Mouse (Mus musculus): ENCODE data around the gene Creg2. TPM values are rescaled to one million over a fixed set of nuclear protein-coding genes. Genes with fewer than 3 reads are reported as not detected.
A peak's percentile ranks its signal among the peaks of the same experiment; 100 is the strongest.

Creg2 gene
- polyA plus RNA-seq, 1 experiment from 2014 or later, result 0.34 TPM

DNA sequence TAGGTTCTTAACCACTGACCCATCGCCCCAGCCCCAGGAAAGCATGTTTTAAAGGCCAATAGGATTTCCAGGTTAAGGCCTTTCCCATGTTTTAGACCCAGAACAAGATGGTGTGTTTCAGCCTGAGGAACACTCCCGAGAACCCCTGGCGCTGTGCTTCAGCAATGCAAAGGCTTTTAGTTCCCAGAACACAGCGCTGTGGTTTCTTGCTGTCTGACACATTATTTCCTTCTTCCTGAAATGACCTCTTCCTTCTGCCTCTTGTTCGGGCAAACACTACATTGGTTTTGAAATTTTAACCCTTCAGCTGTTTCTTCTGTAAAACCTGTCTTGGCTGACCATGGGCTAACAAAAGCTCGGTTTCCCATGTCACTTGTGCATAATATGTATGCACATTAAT lies 72.1 kb downstream of the Creg2 start:
- no peak for DNase-seq (ENCODE audit: low spot score)
- Histone ChIP-seq H3K36me3 (ENCODE audit: control insufficient read depth, insufficient read depth, low read length) (no peaks in the 10 kb centered on the region), H3K27ac (ENCODE audit: low read depth) (no peak overlapping the region), H3K9me3 (ENCODE audit: control insufficient read depth, low read length) (no peaks in the 10 kb centered on the region), H3K4me2 (ENCODE audit: low read length) (no peak overlapping the region), H3K4me1 (replicated peaks; ENCODE audit: control insufficient read depth, insufficient read depth, low read length) (peaks cover 13% of the 10 kb centered on the region), H3K9ac (ENCODE audit: low read length) (no peak overlapping the region), H3K4me3 (ENCODE audit: low read depth, low read length) (no peak overlapping the region), H3K27me3 (replicated peaks; ENCODE audit: control insufficient read depth, insufficient read depth, low read length) (no peaks in the 10 kb centered on the region)
- 75% methylated on average over 6 of the region's 6 CpGs for WGBS
- ATAC-seq (replicated peaks; ENCODE audit: low FRiP score, low TSS enrichment, low read depth), result no peak

DNA sequence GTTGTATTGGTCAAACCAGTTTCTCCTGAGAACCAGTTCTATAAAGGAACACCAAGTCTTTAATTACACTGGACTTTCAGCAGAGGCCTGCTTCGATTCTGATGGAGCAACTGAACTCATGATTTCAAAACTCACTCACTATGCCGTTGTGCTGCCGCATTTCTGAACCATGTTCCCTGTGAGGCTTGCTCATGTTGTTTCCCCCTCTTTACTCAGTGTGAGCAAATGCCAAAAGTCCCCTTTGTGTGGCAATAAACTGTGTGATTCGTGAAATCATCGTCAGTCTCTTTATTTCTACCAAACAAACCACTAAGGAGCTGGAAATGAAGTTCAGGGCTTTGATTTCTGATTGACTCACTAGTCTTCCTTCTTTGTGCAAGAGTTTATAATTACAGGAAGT lies 72.8 kb downstream of the Creg2 start:
- no peak overlapping the region for H3K9ac ChIP-seq (ENCODE audit: low read length)
- H3K4me2 ChIP-seq (ENCODE audit: low read length), result no peak overlapping the region
- DNase-seq (ENCODE audit: low spot score) (no peak), ATAC-seq (replicated peaks; ENCODE audit: low FRiP score, low TSS enrichment, low read depth) (no peak)
- 77% methylated on average over 5 of the region's 5 CpGs for WGBS
- no peaks in the 10 kb centered on the region for H3K36me3 ChIP-seq (ENCODE audit: control insufficient read depth, insufficient read depth, low read length)
- H3K4me3 ChIP-seq (ENCODE audit: low read depth, low read length), result no peak overlapping the region
- H3K27ac ChIP-seq (ENCODE audit: low read depth), result no peak overlapping the region
- H3K9me3 ChIP-seq (ENCODE audit: control insufficient read depth, low read length), result no peaks in the 10 kb centered on the region
- peaks cover 13% of the 10 kb centered on the region for H3K4me1 ChIP-seq (replicated peaks; ENCODE audit: control insufficient read depth, insufficient read depth, low read length)
- H3K27me3 ChIP-seq (replicated peaks; ENCODE audit: control insufficient read depth, insufficient read depth, low read length), result no peaks in the 10 kb centered on the region

GRCm38 (mm10) chr1:39577253-39577705 lies 74.0 kb downstream of the Creg2 start, which contains the start of gene Rnf149:
TSS of gene Rnf149 (minus strand) at chr1:39577405.
- under 1% methylated on average over 46 of the region's 49 CpGs for WGBS
- H3K9ac ChIP-seq (ENCODE audit: low read length), result peak within 1 kb of the TSS; percentile 92
- H3K4me2 ChIP-seq (ENCODE audit: low read length), result peak within 1 kb of the TSS; percentile 80
- H3K9me3 ChIP-seq (ENCODE audit: control insufficient read depth, low read length), result no peaks in the 10 kb centered on the region
- H3K27ac ChIP-seq (ENCODE audit: low read depth), result peak within 1 kb of the TSS; percentile 98
- H3K4me3 ChIP-seq (ENCODE audit: low read depth, low read length), result peak within 1 kb of the TSS; percentile 94
- no peaks in the 10 kb centered on the region for H3K27me3 ChIP-seq (replicated peaks; ENCODE audit: control insufficient read depth, insufficient read depth, low read length)
- H3K36me3 ChIP-seq (ENCODE audit: control insufficient read depth, insufficient read depth, low read length), result no peaks in the 10 kb centered on the region
- ATAC-seq (replicated peaks; ENCODE audit: low FRiP score, low TSS enrichment, low read depth), result peak; percentile 97
- H3K4me1 ChIP-seq (replicated peaks; ENCODE audit: control insufficient read depth, insufficient read depth, low read length), result peaks cover 16% of the 10 kb centered on the region
- peak; percentile 99 for DNase-seq (ENCODE audit: low spot score)

DNA sequence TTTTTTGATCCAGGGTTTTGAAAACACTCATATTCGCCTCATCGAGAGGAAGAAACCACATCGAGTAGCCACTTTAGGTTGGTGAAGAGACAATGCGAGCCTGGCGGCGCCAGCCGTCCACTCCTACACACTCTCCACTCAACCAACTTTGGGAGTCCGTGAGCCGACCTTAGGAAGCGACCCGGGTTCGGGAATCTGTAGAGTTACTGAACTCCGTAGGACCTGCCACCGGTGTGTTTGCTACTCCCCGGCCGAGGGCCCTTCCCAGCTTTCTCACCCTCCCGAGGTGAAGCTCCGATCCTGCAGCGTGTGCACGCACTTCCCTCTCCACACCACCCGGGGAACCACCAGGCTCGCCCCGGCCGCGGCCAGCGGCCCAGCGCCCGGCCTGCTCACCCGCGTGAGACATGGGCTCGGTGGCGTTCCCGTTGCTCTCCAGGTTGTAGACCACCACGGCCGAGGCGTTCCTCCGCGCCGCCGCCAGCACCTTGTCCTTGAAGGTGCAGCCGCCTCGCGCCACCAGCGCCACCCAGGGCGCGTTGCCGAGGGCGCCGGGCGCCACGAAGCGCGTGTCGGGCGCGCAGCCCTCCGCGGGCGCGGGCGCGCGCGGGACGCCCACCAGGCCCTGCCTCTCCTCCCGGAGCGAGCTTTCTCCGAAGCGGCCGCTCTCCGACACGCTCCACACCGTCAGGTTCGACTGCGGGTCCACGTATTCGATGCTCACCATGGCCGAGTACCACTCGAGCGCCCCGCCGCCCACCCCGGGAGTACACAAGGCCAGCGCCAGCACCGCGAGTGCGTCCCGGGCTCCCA lies 74.6 kb downstream of the Creg2 start:
- Histone ChIP-seq H3K4me3 (ENCODE audit: low read depth, low read length) (peak overlapping the region; percentile 94), H3K9ac (ENCODE audit: low read length) (peak overlapping the region; percentile 92), H3K4me2 (ENCODE audit: low read length) (peak overlapping the region; percentile 80), H3K36me3 (ENCODE audit: control insufficient read depth, insufficient read depth, low read length) (no peaks in the 10 kb centered on the region), H3K9me3 (ENCODE audit: control insufficient read depth, low read length) (no peaks in the 10 kb centered on the region), H3K27ac (ENCODE audit: low read depth) (peak overlapping the region; percentile 98), H3K27me3 (replicated peaks; ENCODE audit: control insufficient read depth, insufficient read depth, low read length) (no peaks in the 10 kb centered on the region), H3K4me1 (replicated peaks; ENCODE audit: control insufficient read depth, insufficient read depth, low read length) (peaks cover 18% of the 10 kb centered on the region)
- WGBS, result 1% methylated on average over 88 of the region's 88 CpGs
- ATAC-seq (replicated peaks; ENCODE audit: low FRiP score, low TSS enrichment, low read depth) (peak; percentile 80), DNase-seq (ENCODE audit: low spot score) (peak; percentile 84)

GRCm38 (mm10) chr1:39575778-39576375 lies 75.4 kb downstream of the Creg2 start:
- 15% methylated on average over 8 of the region's 8 CpGs for WGBS
- ATAC-seq (replicated peaks; ENCODE audit: low FRiP score, low TSS enrichment, low read depth) (no peak), DNase-seq (ENCODE audit: low spot score) (no peak)
- peaks cover 18% of the 10 kb centered on the region for H3K4me1 ChIP-seq (replicated peaks; ENCODE audit: control insufficient read depth, insufficient read depth, low read length)
- peak overlapping the region; percentile 98; the same call in 1 of the 2 replicates for H3K27ac ChIP-seq (ENCODE audit: low read depth)
- no peaks in the 10 kb centered on the region for H3K27me3 ChIP-seq (replicated peaks; ENCODE audit: control insufficient read depth, insufficient read depth, low read length)
- H3K36me3 ChIP-seq (ENCODE audit: control insufficient read depth, insufficient read depth, low read length), result no peaks in the 10 kb centered on the region
- peak overlapping the region; percentile 92 for H3K9ac ChIP-seq (ENCODE audit: low read length)
- no peaks in the 10 kb centered on the region for H3K9me3 ChIP-seq (ENCODE audit: control insufficient read depth, low read length)
- peak overlapping the region; percentile 80 for H3K4me2 ChIP-seq (ENCODE audit: low read length)
- peak overlapping the region; percentile 94 for H3K4me3 ChIP-seq (ENCODE audit: low read depth, low read length)

DNA sequence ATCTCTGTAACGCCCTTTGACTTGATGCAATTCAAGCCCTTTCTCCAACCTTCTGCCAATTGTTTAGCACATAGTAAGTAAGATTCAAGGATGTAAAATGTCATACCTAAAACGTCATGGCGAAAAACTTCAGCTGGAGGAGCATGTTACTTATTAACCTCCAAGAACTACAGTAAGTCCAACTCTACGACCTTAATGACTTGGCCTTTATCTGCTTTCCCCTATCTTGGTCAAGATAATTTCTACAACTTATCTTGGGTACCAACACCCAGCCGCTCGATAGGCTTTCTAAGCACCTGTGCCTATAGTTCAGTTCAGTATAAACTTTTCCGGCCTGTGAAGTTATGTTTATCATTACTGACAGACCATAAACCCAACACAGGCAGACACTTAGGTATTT lies 77.4 kb downstream of the Creg2 start:
- Histone ChIP-seq H3K9ac (ENCODE audit: low read length) (no peak overlapping the region), H3K27me3 (replicated peaks; ENCODE audit: control insufficient read depth, insufficient read depth, low read length) (no peaks in the 10 kb centered on the region), H3K4me1 (replicated peaks; ENCODE audit: control insufficient read depth, insufficient read depth, low read length) (peaks cover 18% of the 10 kb centered on the region), H3K27ac (ENCODE audit: low read depth) (no peak overlapping the region), H3K9me3 (ENCODE audit: control insufficient read depth, low read length) (no peaks in the 10 kb centered on the region), H3K4me2 (ENCODE audit: low read length) (no peak overlapping the region), H3K36me3 (ENCODE audit: control insufficient read depth, insufficient read depth, low read length) (no peaks in the 10 kb centered on the region), H3K4me3 (ENCODE audit: low read depth, low read length) (no peak overlapping the region)
- WGBS, result 64% methylated on average over 7 of the region's 7 CpGs
- DNase-seq (ENCODE audit: low spot score) (no peak), ATAC-seq (replicated peaks; ENCODE audit: low FRiP score, low TSS enrichment, low read depth) (no peak)

GRCm38 (mm10) chr1:39571653-39572052 lies 79.6 kb downstream of the Creg2 start:
- ATAC-seq (replicated peaks; ENCODE audit: low FRiP score, low TSS enrichment, low read depth) (no peak), DNase-seq (ENCODE audit: low spot score) (peak; percentile 35)
- Histone ChIP-seq H3K9me3 (ENCODE audit: control insufficient read depth, low read length) (no peaks in the 10 kb centered on the region), H3K4me3 (ENCODE audit: low read depth, low read length) (no peak overlapping the region), H3K4me1 (replicated peaks; ENCODE audit: control insufficient read depth, insufficient read depth, low read length) (peaks cover 13% of the 10 kb centered on the region), H3K9ac (ENCODE audit: low read length) (no peak overlapping the region), H3K36me3 (ENCODE audit: control insufficient read depth, insufficient read depth, low read length) (no peaks in the 10 kb centered on the region), H3K4me2 (ENCODE audit: low read length) (no peak overlapping the region), H3K27ac (ENCODE audit: low read depth) (no peak overlapping the region), H3K27me3 (replicated peaks; ENCODE audit: control insufficient read depth, insufficient read depth, low read length) (no peaks in the 10 kb centered on the region)
- 37% methylated on average over 6 of the region's 6 CpGs for WGBS
